Mouse (Mus musculus): Measurements from ENCODE around the gene Olfr985. TPM values are rescaled to one million over a fixed set of nuclear protein-coding genes. Genes with fewer than 3 reads are reported as not detected.

The Olfr985 gene
- not detected in 2 replicates for polyA plus RNA-seq (2012; ENCODE audit: insufficient read depth, insufficient read length, low replicate concordance, missing spikeins)

GRCm38 (mm10) chr9:40130084-40130483, at the start of gene Olfr985:
Olfr985 (minus strand) TSS chr9:40130184.
- Histone ChIP-seq H3K4me3 (ENCODE audit: insufficient read depth, low read depth, low read length) (no peak within 1 kb of the TSS), H3K27ac (ENCODE audit: insufficient read depth, low read depth, low read length) (no peak within 1 kb of the TSS), H3K4me1 (ENCODE audit: control insufficient read depth, insufficient read depth, low read length) (no peaks in the 10 kb centered on the region)
- TF ChIP-seq CTCF (IDR thresholded peaks at IDR 0.05; ENCODE audit: insufficient read depth, low read depth, low read length) (no peak), POLR2A (IDR thresholded peaks at IDR 0.05; ENCODE audit: insufficient read depth, low read depth, low read length) (no peak)
- WGBS: 95% methylated on average over 1 of the region's 1 CpGs

GRCm38 (mm10) chr9:40177017-40177416, 47.0 kb upstream of the Olfr985 start:
- whole genome bisulfite sequencing: 80% methylated on average over 6 of the region's 6 CpGs
- TF ChIP-seq CTCF (IDR thresholded peaks at IDR 0.05; ENCODE audit: insufficient read depth, low read depth, low read length): no peak
- TF ChIP-seq POLR2A (IDR thresholded peaks at IDR 0.05; ENCODE audit: insufficient read depth, low read depth, low read length): no peak
- no peak overlapping the region for H3K4me3 ChIP-seq (ENCODE audit: insufficient read depth, low read depth, low read length)
- H3K27ac ChIP-seq (ENCODE audit: insufficient read depth, low read depth, low read length): no peak overlapping the region
- no peaks in the 10 kb centered on the region for H3K4me1 ChIP-seq (ENCODE audit: control insufficient read depth, insufficient read depth, low read length)

- Histone ChIP-seq H3K4me1 (ENCODE audit: control insufficient read depth, insufficient read depth, low read length) (no peaks in the 10 kb centered on the region), H3K4me3 (ENCODE audit: insufficient read depth, low read depth, low read length) (no peak overlapping the region), H3K27ac (ENCODE audit: insufficient read depth, low read depth, low read length) (no peak overlapping the region)
- WGBS: 96% methylated on average over 1 of the region's 1 CpGs
- TF ChIP-seq CTCF (IDR thresholded peaks at IDR 0.05; ENCODE audit: insufficient read depth, low read depth, low read length): no peak
- TF ChIP-seq POLR2A (IDR thresholded peaks at IDR 0.05; ENCODE audit: insufficient read depth, low read depth, low read length): no peak
Measured at GRCm38 (mm10) chr9:40166446-40166845, 36.5 kb upstream of the Olfr985 start.

GRCm38 (mm10) chr9:40155118-40155644, 25.2 kb upstream of the Olfr985 start:
- Histone ChIP-seq H3K4me1 (ENCODE audit: control insufficient read depth, insufficient read depth, low read length) (no peaks in the 10 kb centered on the region), H3K4me3 (ENCODE audit: insufficient read depth, low read depth, low read length) (no peak overlapping the region), H3K27ac (ENCODE audit: insufficient read depth, low read depth, low read length) (no peak overlapping the region)
- 55% methylated on average over 4 of the region's 4 CpGs for WGBS
- TF ChIP-seq CTCF (IDR thresholded peaks at IDR 0.05; ENCODE audit: insufficient read depth, low read depth, low read length): no peak
- TF ChIP-seq POLR2A (IDR thresholded peaks at IDR 0.05; ENCODE audit: insufficient read depth, low read depth, low read length): no peak

GRCm38 (mm10) chr9:40141544-40141943, 11.6 kb upstream of the Olfr985 start:
- Histone ChIP-seq H3K27ac (ENCODE audit: insufficient read depth, low read depth, low read length) (no peak overlapping the region), H3K4me3 (ENCODE audit: insufficient read depth, low read depth, low read length) (no peak overlapping the region), H3K4me1 (ENCODE audit: control insufficient read depth, insufficient read depth, low read length) (no peaks in the 10 kb centered on the region)
- no peak for TF ChIP-seq POLR2A (IDR thresholded peaks at IDR 0.05; ENCODE audit: insufficient read depth, low read depth, low read length)
- 18% methylated on average over 1 of the region's 1 CpGs for WGBS

- Histone ChIP-seq H3K27ac (ENCODE audit: insufficient read depth, low read depth, low read length) (no peak overlapping the region), H3K4me1 (ENCODE audit: control insufficient read depth, insufficient read depth, low read length) (no peaks in the 10 kb centered on the region), H3K4me3 (ENCODE audit: insufficient read depth, low read depth, low read length) (no peak overlapping the region)
- 79% methylated on average over 4 of the region's 4 CpGs for WGBS
- TF ChIP-seq POLR2A (IDR thresholded peaks at IDR 0.05; ENCODE audit: insufficient read depth, low read depth, low read length): no peak
- no peak for TF ChIP-seq CTCF (IDR thresholded peaks at IDR 0.05; ENCODE audit: insufficient read depth, low read depth, low read length)
Measured at GRCm38 (mm10) chr9:40139484-40139883, 9.5 kb upstream of the Olfr985 start.

GRCm38 (mm10) chr9:40136987-40137688, 7.2 kb upstream of the Olfr985 start:
- H3K4me3 ChIP-seq (ENCODE audit: insufficient read depth, low read depth, low read length): no peak overlapping the region
- TF ChIP-seq POLR2A (IDR thresholded peaks at IDR 0.05; ENCODE audit: insufficient read depth, low read depth, low read length): no peak
- H3K4me1 ChIP-seq (ENCODE audit: control insufficient read depth, insufficient read depth, low read length): no peaks in the 10 kb centered on the region
- WGBS: 84% methylated on average over 6 of the region's 6 CpGs
- no peak overlapping the region for H3K27ac ChIP-seq (ENCODE audit: insufficient read depth, low read depth, low read length)

GRCm38 (mm10) chr9:40130556-40130955, 572 bp upstream of the Olfr985 start:
- no peak for TF ChIP-seq POLR2A (IDR thresholded peaks at IDR 0.05; ENCODE audit: insufficient read depth, low read depth, low read length)
- no peak for TF ChIP-seq CTCF (IDR thresholded peaks at IDR 0.05; ENCODE audit: insufficient read depth, low read depth, low read length)
- 86% methylated on average over 1 of the region's 1 CpGs for WGBS
- Histone ChIP-seq H3K4me1 (ENCODE audit: control insufficient read depth, insufficient read depth, low read length) (no peaks in the 10 kb centered on the region), H3K27ac (ENCODE audit: insufficient read depth, low read depth, low read length) (no peak overlapping the region), H3K4me3 (ENCODE audit: insufficient read depth, low read depth, low read length) (no peak overlapping the region)

GRCm38 (mm10) chr9:40117287-40117659, 12.7 kb downstream of the Olfr985 start:
- Histone ChIP-seq H3K27ac (ENCODE audit: insufficient read depth, low read depth, low read length) (no peak overlapping the region), H3K4me1 (ENCODE audit: control insufficient read depth, insufficient read depth, low read length) (no peaks in the 10 kb centered on the region; the same call in 1 of the 2 replicates), H3K4me3 (ENCODE audit: insufficient read depth, low read depth, low read length) (no peak overlapping the region)
- WGBS: 78% methylated on average over 5 of the region's 5 CpGs
- TF ChIP-seq CTCF (IDR thresholded peaks at IDR 0.05; ENCODE audit: insufficient read depth, low read depth, low read length) (no peak), POLR2A (IDR thresholded peaks at IDR 0.05; ENCODE audit: insufficient read depth, low read depth, low read length) (no peak)

Data from olfactory bulb, adult 2 months (tissue).